Mouse (Mus musculus): Measurements from ENCODE around the gene Nphs2. TPM values are rescaled to one million over a fixed set of nuclear protein-coding genes. Genes with fewer than 3 reads are reported as not detected.
"Not testable (repeated sequence)": the region's sequence is repeated elsewhere in the genome, so short reads cannot be mapped to it uniquely, and the experiment has no call there.

Gene Nphs2
- polyA plus RNA-seq, 1 experiment: not detected

DNA sequence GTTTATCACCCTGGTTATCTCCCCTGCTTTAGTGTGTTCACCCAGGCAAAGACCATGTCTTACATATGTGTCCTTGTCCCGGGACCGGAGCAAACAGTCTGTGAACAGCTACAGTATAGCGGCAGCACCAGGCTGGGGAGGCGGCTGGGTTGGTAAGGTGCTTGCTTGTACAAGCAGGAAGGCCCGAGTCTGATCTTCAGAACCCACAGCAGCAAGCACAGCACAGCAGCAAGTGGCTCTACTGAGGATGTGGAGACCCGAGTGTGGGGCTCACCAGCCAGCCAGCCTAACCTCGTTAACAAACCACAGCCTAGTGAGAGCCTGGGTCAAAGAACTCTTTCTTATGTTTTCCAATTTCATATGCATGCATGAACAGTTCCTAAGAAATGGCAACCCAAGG, 30.4 kb upstream of the Nphs2 start:
- H3K27me3 ChIP-seq (ENCODE audit: control insufficient read depth, insufficient read depth, low read length): no peaks in the 10 kb centered on the region
- no peaks in the 10 kb centered on the region for H3K36me3 ChIP-seq (ENCODE audit: control insufficient read depth, insufficient read depth, low read length)
- TF ChIP-seq POLR2A (IDR thresholded peaks at IDR 0.05; ENCODE audit: low read depth, low read length) (no peak), CTCF (IDR thresholded peaks at IDR 0.05; ENCODE audit: extremely low read depth, insufficient read depth, insufficient read length, insufficient replicate concordance) (no peak)
- H3K4me3 ChIP-seq (ENCODE audit: extremely low read depth, insufficient read depth, insufficient read length): no peak overlapping the region
- no peak for DNase-seq (ENCODE audit: low read depth in 1 of 2, low spot score in 2 of 2)
- H3K27ac ChIP-seq (ENCODE audit: insufficient read depth, low read length): no peak overlapping the region
- WGBS: 55% methylated on average over 7 of the region's 7 CpGs
- no peaks in the 10 kb centered on the region for H3K4me1 ChIP-seq (ENCODE audit: control insufficient read depth, insufficient read depth, insufficient read length)

DNA sequence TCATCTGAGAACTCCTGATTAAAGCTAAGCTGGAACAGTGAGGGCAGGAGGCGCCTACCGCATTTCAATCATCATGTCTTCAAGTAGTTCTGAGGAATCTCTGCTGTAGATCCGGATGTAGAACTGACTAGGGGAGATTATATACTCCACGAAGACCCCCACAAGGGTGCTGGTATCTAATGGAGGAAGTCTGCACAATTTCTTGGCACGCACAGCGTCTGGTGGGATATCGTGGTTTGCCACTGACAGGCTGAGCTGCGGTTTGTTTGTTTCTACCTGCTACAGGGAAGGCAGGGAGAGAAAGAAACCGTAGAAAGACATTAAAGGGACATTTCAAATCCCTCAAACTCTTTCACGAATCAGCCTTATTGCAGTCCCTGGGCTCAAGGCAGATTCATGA, 26.3 kb upstream of the Nphs2 start:
- no peak overlapping the region for H3K27ac ChIP-seq (ENCODE audit: insufficient read depth, low read length)
- no peaks in the 10 kb centered on the region for H3K36me3 ChIP-seq (ENCODE audit: control insufficient read depth, insufficient read depth, low read length)
- H3K27me3 ChIP-seq (ENCODE audit: control insufficient read depth, insufficient read depth, low read length): no peaks in the 10 kb centered on the region
- H3K4me3 ChIP-seq (ENCODE audit: extremely low read depth, insufficient read depth, insufficient read length): no peak overlapping the region
- TF ChIP-seq CTCF (IDR thresholded peaks at IDR 0.05; ENCODE audit: extremely low read depth, insufficient read depth, insufficient read length, insufficient replicate concordance) (no peak), POLR2A (IDR thresholded peaks at IDR 0.05; ENCODE audit: low read depth, low read length) (no peak)
- DNase-seq (ENCODE audit: low read depth in 1 of 2, low spot score in 2 of 2): no peak
- 21% methylated on average over 10 of the region's 10 CpGs for WGBS
- no peaks in the 10 kb centered on the region for H3K4me1 ChIP-seq (ENCODE audit: control insufficient read depth, insufficient read depth, insufficient read length)

DNA sequence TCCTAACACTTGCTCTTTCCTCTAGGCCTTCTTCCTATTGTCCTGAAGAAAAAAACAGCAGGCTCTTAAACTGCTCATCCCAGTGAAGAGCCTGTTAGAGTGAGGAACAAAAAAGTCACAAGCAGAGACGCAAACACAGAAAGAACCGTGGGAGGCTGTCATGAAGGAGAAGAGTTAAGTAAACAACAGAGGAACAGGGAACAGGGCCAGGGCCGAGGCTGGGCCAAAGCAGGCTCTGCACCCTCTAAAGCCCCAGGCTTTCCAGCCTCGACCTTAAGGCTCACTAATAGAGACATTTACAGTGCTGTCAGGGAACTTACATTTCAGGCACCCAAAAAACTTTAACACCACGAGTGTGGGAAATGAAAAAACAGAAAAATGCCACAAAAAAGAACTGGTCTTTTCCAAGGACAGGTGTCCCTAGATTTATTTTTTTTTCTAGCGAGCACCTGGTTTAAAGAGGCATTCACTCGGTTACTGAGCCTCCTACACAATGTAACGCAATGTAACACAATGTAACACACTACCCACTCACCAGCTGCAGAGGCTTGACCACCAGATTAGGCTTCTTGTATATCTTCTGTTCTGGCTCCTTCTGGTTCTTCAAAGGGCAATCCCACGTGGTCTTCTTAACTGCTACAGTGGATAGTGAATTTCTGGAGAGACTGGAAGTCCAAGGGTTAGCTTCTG, 25.5 kb upstream of the Nphs2 start:
- no peaks in the 10 kb centered on the region for H3K36me3 ChIP-seq (ENCODE audit: control insufficient read depth, insufficient read depth, low read length)
- no peak overlapping the region for H3K4me3 ChIP-seq (ENCODE audit: extremely low read depth, insufficient read depth, insufficient read length)
- WGBS: 49% methylated on average over 9 of the region's 9 CpGs
- TF ChIP-seq CTCF (IDR thresholded peaks at IDR 0.05; ENCODE audit: extremely low read depth, insufficient read depth, insufficient read length, insufficient replicate concordance): no peak
- no peak for TF ChIP-seq POLR2A (IDR thresholded peaks at IDR 0.05; ENCODE audit: low read depth, low read length)
- H3K27me3 ChIP-seq (ENCODE audit: control insufficient read depth, insufficient read depth, low read length): no peaks in the 10 kb centered on the region
- no peaks in the 10 kb centered on the region for H3K4me1 ChIP-seq (ENCODE audit: control insufficient read depth, insufficient read depth, insufficient read length)
- no peak overlapping the region for H3K27ac ChIP-seq (ENCODE audit: insufficient read depth, low read length)
- DNase-seq (ENCODE audit: low read depth in 1 of 2, low spot score in 2 of 2): no peak

GRCm38 (mm10) chr1:156285541-156285896, 25.0 kb upstream of the Nphs2 start:
- no peak overlapping the region for H3K27ac ChIP-seq (ENCODE audit: insufficient read depth, low read length)
- 44% methylated on average over 5 of the region's 5 CpGs for WGBS
- DNase-seq (ENCODE audit: low read depth in 1 of 2, low spot score in 2 of 2): no peak
- H3K4me1 ChIP-seq (ENCODE audit: control insufficient read depth, insufficient read depth, insufficient read length): no peaks in the 10 kb centered on the region
- H3K27me3 ChIP-seq (ENCODE audit: control insufficient read depth, insufficient read depth, low read length): no peaks in the 10 kb centered on the region
- H3K4me3 ChIP-seq (ENCODE audit: extremely low read depth, insufficient read depth, insufficient read length): no peak overlapping the region
- TF ChIP-seq POLR2A (IDR thresholded peaks at IDR 0.05; ENCODE audit: low read depth, low read length) (no peak), CTCF (IDR thresholded peaks at IDR 0.05; ENCODE audit: extremely low read depth, insufficient read depth, insufficient read length, insufficient replicate concordance) (no peak)
- H3K36me3 ChIP-seq (ENCODE audit: control insufficient read depth, insufficient read depth, low read length): no peaks in the 10 kb centered on the region

DNA sequence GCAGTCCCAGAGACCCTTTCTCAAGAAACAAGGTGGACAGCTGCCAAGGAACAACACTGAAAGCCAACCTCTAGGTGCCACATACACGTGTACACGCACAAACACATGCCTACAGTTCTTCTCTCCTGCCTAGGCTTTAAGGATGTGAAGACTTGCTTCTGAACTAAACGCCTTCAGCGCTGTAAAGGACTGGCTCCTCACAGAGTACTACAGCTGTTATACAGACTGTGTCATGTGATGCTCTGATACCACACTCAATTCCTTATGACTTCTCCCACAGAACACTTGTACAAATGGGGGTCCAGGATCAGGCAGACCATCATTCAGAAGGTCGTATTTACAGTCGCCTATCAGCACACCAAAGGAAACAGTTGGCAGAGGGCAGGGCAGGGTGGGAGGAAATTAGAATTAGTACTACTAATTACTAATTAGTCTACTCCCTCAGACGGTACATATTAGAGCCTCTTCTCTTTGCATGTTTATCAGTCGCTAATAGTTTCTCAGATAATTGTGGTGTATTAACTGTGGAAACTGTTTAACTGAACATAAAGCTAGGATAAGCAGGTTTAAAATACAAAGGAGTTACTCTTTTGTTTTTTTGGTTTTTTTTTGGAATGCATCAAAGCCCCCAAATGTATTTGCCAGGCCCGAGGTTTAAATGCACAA, 21.8 kb upstream of the Nphs2 start:
- no peaks in the 10 kb centered on the region for H3K36me3 ChIP-seq (ENCODE audit: control insufficient read depth, insufficient read depth, low read length)
- TF ChIP-seq CTCF (IDR thresholded peaks at IDR 0.05; ENCODE audit: extremely low read depth, insufficient read depth, insufficient read length, insufficient replicate concordance) (no peak), POLR2A (IDR thresholded peaks at IDR 0.05; ENCODE audit: low read depth, low read length) (no peak)
- H3K4me1 ChIP-seq (ENCODE audit: control insufficient read depth, insufficient read depth, insufficient read length): no peaks in the 10 kb centered on the region
- DNase-seq (ENCODE audit: low read depth in 1 of 2, low spot score in 2 of 2): no peak
- H3K4me3 ChIP-seq (ENCODE audit: extremely low read depth, insufficient read depth, insufficient read length): no peak overlapping the region
- WGBS: 80% methylated on average over 9 of the region's 9 CpGs
- no peaks in the 10 kb centered on the region for H3K27me3 ChIP-seq (ENCODE audit: control insufficient read depth, insufficient read depth, low read length)
- no peak overlapping the region for H3K27ac ChIP-seq (ENCODE audit: insufficient read depth, low read length)

GRCm38 (mm10) chr1:156289222-156289587, 21.3 kb upstream of the Nphs2 start:
- H3K4me1 ChIP-seq (ENCODE audit: control insufficient read depth, insufficient read depth, insufficient read length); H3K27ac ChIP-seq (ENCODE audit: insufficient read depth, low read length); DNase-seq (ENCODE audit: low read depth in 1 of 2, low spot score in 2 of 2); H3K27me3 ChIP-seq (ENCODE audit: control insufficient read depth, insufficient read depth, low read length); H3K4me3 ChIP-seq (ENCODE audit: extremely low read depth, insufficient read depth, insufficient read length); H3K36me3 ChIP-seq (ENCODE audit: control insufficient read depth, insufficient read depth, low read length): not testable (repeated sequence)
- WGBS: 48% methylated on average over 10 of the region's 10 CpGs

GRCm38 (mm10) chr1:156290016-156290415, 20.5 kb upstream of the Nphs2 start:
- Histone ChIP-seq H3K36me3 (ENCODE audit: control insufficient read depth, insufficient read depth, low read length) (no peaks in the 10 kb centered on the region), H3K27me3 (ENCODE audit: control insufficient read depth, insufficient read depth, low read length) (no peaks in the 10 kb centered on the region), H3K4me1 (ENCODE audit: control insufficient read depth, insufficient read depth, insufficient read length) (no peaks in the 10 kb centered on the region), H3K4me3 (ENCODE audit: extremely low read depth, insufficient read depth, insufficient read length) (no peak overlapping the region), H3K27ac (ENCODE audit: insufficient read depth, low read length) (no peak overlapping the region)
- no peak for DNase-seq (ENCODE audit: low read depth in 1 of 2, low spot score in 2 of 2)
- no peak for TF ChIP-seq POLR2A (IDR thresholded peaks at IDR 0.05; ENCODE audit: low read depth, low read length)
- no peak for TF ChIP-seq CTCF (IDR thresholded peaks at IDR 0.05; ENCODE audit: extremely low read depth, insufficient read depth, insufficient read length, insufficient replicate concordance)
- WGBS: 95% methylated on average over 6 of the region's 6 CpGs
